ENCODE assay signal across 1 mouse cellular context in the genomic region with DNA sequence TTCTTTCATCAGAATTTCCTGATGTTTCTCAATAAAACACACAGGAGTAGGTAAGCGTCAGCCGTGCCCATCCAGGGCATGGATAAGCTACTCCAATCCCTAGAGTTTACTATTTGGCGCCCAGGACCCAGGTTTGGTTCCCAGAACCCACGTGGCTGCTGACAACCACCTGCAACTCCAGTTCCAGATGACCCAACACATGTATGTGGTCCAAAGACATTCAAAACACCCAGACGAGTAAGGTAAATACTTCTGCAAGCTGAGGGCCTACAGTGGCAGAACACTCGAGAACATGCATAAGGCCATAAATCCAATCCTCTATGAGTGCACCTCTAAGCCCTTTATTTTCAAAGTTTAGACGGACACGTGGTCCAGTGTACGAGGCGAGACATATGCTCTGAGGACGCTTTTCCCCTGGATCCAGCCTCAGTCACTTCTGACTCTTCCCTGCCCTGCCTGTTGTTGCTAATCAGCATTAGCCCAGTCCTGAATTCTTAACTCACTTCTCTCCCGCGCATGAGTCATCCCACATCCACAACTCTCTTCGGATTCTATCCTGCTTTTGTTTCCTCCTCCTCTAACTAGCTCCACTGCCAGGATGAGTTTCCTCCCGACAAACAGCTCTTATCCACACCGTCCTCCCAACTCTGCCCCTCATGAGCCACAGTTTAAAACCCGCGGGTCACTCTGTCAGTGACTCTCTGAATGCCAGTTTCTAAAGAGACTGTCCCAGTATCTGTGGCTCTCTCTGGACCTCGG.
TF ChIP-seq lines count a peak whose summit lies in the region.

No protein-coding gene starts in this region.

TF ChIP-seq in myocyte, 11 proteins besides CTCF, POLR2A, EP300 and RAD21 (continued from another document):
- TF ChIP-seq MYOD1 (IDR thresholded peaks at IDR 0.05; ENCODE audit: control insufficient read depth in 1 of 3, insufficient read length in 2 of 3, low read depth in 2 of 3) = no peak
- no peak for TF ChIP-seq USF1 (IDR thresholded peaks at IDR 0.05; ENCODE audit: low read depth)
- TF ChIP-seq TCF12 (IDR thresholded peaks at IDR 0.05; ENCODE audit: insufficient read depth, poor library complexity, severe bottlenecking) = no peak
- TF ChIP-seq SRF (IDR thresholded peaks at IDR 0.05; ENCODE audit: control insufficient read depth, insufficient read length, low read depth) = no peak
- no peak for TF ChIP-seq MAX (IDR thresholded peaks at IDR 0.05; ENCODE audit: low read depth)
- no peak for TF ChIP-seq CEBPB (IDR thresholded peaks at IDR 0.05; ENCODE audit: insufficient read depth, poor library complexity, severe bottlenecking)
